Mouse (Mus musculus) adrenal gland, adult 18-20 months (tissue): ENCODE data around the gene Cpsf4. TPM values are rescaled to one million over a fixed set of nuclear protein-coding genes. Genes with fewer than 3 reads are reported as not detected.
A peak's percentile ranks its signal among the peaks of the same experiment; 100 is the strongest.
"Not testable (repeated sequence)": the region's sequence is repeated elsewhere in the genome, so short reads cannot be mapped to it uniquely, and the experiment has no call there.

ENCODE experiments used
- DNase-seq, 2 experiments: peaks; one replicate each; pipeline ENCODE4 v3.0.0; 2021 to 2022; ENCODE audit warnings: low spot score in 2 of 2
- long read RNA-seq, 2 experiments: library from polyadenylated mRNA; stranded (forward); transcript quantifications; one replicate each; pipeline ENCODE4 v2.0.0; 2021
- total RNA-seq, 2 experiments: library from RNA; stranded (reverse); gene quantifications; 1 replicate in 1 of 2; 2 replicates in 1 of 2; pipeline ENCODE4 v1.2.3; 2021

Gene Cpsf4
- total RNA-seq, result 10 to 100 TPM; 19.9 to 22.5 TPM
- long read RNA-seq, experiment 1, transcript Cpsf4-207 (8 exons, 1,387 nt), result minor isoform, 8 of 23 reads
- long read RNA-seq, experiment 1, transcript Cpsf4-205 (8 exons, 1,713 nt), result major isoform, 10 of 23 reads
- long read RNA-seq, experiment 1, partial matches to known transcripts, result 1 of 23 reads
- long read RNA-seq, experiment 1, other reads (novel, unspliced or antisense), result 0 of 23 reads
- long read RNA-seq, experiment 2, transcript Cpsf4-207 (8 exons, 1,387 nt), result major isoform, 25 of 48 reads
- long read RNA-seq, experiment 2, transcript Cpsf4-205 (8 exons, 1,713 nt), result minor isoform, 17 of 48 reads
- long read RNA-seq, experiment 2, partial matches to known transcripts, result 1 of 48 reads
- long read RNA-seq, experiment 2, other reads (novel, unspliced or antisense), result 4 of 48 reads

DNA sequence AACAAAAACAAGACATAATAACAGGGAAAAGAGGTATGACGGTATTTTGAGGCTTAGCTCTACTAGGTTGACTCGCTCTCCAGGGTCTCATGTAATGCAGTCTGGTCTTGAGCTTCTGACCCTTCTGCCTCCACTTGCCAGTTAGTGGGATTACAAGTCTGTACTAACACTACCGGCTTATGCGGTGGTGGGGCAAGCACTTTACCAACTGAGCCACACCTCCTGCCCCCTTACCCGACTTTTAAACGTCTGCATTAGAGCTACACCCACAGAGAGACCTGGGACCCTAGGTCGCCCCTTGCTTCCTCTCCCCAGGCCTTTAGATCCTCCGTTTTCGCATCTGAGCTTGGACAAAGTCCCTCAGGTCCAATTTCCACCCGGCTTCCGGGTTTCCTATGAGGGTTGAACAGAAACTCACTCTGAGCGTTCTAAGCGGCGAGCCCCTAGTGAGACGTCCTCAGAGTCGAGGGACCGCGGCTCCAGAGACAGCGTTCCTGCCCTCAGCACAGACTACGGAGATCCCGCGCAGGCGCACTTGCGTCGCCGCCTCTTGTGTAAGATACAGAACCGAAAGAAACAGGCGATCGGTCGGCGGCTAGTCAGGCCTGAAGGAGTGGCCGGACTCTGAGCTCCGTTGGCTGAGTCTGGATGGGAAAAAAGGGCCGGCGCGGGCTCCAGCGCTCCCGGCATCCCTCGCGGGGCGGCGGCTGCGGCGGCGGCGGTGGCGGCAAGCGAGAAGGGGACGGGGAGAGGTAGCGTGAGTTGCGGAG lies at the start of gene Cpsf4, which contains the start of gene Ptcd1:
Gene Cpsf4 (plus strand): TSS at position 678 of the 770 bp plus-strand sequence.
Gene Ptcd1 (minus strand): TSS at position 573 of the 770 bp plus-strand sequence.
- DNase-seq, result peak; percentile 97

DNA sequence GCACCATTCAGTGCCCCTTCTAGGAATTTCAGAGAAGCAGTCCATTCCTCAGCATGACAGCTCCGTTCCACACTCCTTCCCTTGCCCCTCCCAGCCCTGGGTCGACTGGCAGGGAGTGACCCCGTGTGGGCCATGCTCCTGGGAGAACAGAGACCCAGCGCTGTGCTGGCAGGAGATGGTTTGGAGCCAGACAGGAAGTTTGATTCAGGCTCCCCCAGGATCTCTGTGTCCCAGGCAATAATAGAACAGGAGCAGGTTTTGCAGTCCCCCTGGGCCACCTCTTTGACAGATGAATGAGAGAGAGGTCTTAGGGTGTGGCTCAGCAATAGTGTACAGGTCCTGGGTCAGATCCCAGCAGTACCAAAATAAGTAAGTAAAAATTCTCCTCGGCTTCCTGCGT lies 49.0 kb upstream of the Cpsf4 start:
- no peak for DNase-seq

- no peak for DNase-seq
Observed at GRCm38 (mm10) chr5:145118461-145118860, 48.6 kb upstream of the Cpsf4 start.

GRCm38 (mm10) chr5:145119385-145119784 lies 47.6 kb upstream of the Cpsf4 start:
- DNase-seq, result no peak

- no peak for DNase-seq
Observed at GRCm38 (mm10) chr5:145120921-145121320, 46.1 kb upstream of the Cpsf4 start.

- no peak for DNase-seq
Observed at GRCm38 (mm10) chr5:145123396-145123795, 43.6 kb upstream of the Cpsf4 start.

DNA sequence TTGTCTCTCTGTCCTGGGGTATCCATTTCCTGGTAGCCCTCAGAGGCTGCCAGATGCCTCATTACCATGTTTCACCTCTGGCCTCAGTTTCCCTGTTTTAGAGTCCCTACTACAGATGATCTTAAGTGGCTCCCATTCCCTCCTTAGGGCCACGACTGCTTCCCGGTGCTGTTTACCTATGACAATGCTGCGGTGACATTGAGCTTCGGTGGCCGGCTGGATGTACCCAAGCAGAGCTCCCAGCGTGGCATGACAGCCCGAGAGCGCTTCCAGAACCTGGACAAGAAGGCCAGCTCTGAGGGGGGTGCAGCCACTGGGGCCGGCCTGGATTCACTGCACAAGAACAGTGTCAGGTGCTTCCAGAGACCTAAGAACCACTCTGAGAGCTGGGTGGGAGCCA lies 40.4 kb upstream of the Cpsf4 start:
- DNase-seq, result no peak

DNA sequence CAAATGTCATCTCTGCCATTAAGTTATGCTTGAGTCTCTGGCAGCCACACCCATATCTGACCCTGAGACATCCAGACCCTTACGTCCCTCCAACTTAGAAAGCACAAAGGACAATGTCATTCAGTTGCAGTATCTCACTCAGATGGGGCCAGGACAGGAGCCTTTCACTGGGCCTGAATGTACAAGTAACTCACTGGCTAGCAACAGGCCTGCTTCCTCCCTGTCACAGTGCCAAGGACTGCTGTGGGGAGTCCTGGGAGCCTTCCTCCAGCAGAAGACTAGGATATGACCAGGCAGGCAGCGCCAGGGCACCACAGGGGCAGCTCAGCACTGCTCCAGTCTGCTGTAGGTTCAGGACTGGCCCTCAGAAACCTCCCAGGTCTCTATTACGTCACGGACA lies 37.9 kb upstream of the Cpsf4 start:
- DNase-seq, result no peak

- DNase-seq, result not testable (repeated sequence)
Observed at GRCm38 (mm10) chr5:145129773-145130172, 37.2 kb upstream of the Cpsf4 start.

GRCm38 (mm10) chr5:145130191-145130590 lies 36.8 kb upstream of the Cpsf4 start:
- DNase-seq, result no peak

DNA sequence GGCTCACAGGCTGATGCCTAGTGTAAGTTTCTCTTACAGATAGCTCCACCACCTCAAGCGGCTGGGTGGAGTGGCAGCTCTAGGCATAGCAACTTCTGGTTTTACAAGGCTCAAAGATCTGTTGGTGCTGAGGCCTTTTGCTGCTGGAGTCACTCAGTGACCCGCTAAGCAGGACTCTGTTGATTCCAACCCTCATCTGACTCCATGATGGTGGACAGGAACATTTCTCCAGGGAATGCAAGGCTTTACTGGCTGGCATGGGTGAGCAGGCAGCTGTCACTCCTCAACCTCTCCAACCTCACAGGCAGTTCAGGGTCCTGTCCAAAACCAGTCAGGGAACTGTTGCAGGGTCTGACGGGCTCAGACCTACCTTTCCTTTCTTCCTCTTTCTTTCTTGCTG lies 36.0 kb upstream of the Cpsf4 start:
- DNase-seq, result no peak

GRCm38 (mm10) chr5:145133275-145133674 lies 33.7 kb upstream of the Cpsf4 start:
- DNase-seq, result not testable (repeated sequence)

DNA sequence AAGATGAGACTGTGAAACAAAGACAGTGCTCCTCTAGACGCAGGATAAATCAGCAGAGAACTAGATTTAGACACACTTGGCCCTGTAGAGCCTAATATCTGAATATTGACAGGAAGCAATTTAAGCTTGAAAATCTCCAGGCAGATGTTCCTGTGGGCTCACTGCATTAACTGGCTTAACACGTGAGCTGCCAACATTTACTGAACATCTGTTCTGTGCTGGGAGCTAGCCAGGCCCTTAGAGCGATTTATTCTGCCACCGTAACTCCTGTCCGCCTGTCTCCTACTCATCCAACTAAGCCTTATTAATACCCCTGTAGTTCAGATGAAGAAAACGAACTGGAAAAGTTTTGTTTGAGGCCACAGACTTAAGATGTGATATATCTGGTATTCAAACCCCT lies 28.2 kb upstream of the Cpsf4 start:
- DNase-seq, result no peak

GRCm38 (mm10) chr5:145139571-145140519 lies 27.2 kb upstream of the Cpsf4 start, which contains the start of the genes Pdap1 and Bud31:
Gene Pdap1 (minus strand): TSS chr5:145140238.
Gene Bud31 (plus strand): TSS chr5:145140362.
- peak; percentile 91 to 95 for DNase-seq

DNA sequence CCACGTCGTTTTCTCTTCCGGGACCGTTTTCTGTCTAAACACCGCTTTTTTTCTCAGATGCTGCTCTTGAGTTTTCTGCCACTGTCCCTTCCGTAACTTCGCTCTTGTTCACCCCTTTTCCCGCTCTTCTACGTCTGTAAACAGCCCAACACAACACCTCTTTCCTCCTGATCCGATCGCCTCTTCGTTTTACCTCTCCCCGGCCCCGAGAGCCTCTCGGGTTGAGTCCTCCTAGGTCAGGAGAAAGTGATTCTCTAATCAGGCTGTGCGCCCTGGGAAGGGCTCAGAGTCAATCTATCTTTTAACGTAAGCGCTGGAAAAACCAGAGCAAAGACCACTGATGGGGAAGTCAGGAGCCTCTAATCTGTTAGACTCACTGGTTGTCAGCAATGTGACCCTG lies 26.4 kb upstream of the Cpsf4 start:
- no peak for DNase-seq

DNA sequence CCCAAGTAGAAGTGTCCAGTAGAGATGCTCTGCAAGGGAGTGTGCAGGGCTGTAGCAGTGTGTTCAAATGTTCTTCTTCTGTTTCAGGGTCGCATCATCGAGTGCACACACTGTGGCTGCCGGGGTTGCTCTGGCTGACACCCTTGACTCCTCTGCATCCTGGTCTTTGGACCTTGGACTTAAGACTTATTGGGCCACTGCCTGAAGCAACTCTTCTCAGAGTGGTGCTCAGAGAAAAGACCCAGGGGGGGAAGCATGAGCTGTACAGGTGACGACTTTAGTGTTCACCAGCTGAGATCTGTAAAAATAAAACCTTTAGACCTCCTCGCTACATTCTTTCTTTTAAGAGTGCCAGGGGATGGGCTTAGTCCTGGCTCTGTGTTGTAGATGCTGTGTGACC lies 19.3 kb upstream of the Cpsf4 start:
- DNase-seq, result no peak

- DNase-seq, result no peak
Observed at GRCm38 (mm10) chr5:145149294-145149693, 17.7 kb upstream of the Cpsf4 start.

- no peak for DNase-seq
Observed at GRCm38 (mm10) chr5:145152690-145153089, 14.3 kb upstream of the Cpsf4 start.

- no peak for DNase-seq
Observed at GRCm38 (mm10) chr5:145161361-145161760, 5.7 kb upstream of the Cpsf4 start.

DNA sequence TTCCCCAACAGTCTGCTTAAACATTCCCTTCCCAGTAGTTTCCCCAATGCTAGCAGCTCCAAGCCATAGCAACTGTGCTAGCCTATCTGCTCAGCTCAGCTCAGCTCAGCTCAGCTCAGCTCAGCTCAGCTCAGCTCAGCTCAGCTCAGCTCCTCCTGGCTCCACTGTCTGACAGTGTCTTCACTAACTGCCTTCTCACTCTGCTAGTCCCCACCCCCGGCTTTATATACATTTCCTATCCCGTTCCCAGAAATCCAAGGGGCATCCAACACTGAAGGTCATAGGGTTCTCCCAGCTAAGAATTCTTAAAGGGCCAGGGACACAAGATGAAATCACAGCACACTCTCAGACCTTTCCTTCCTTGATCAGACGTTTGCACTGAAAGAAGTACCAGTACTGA lies 2.3 kb upstream of the Cpsf4 start:
- DNase-seq, result no peak

GRCm38 (mm10) chr5:145165184-145165583 lies 1.8 kb upstream of the Cpsf4 start:
- no peak for DNase-seq
